Mouse (Mus musculus): ENCODE results near the gene Fsd1. TPM values are rescaled to one million over a fixed set of nuclear protein-coding genes. Genes with fewer than 3 reads are reported as not detected.

The Fsd1 gene
- total and polyA plus RNA-seq, 3 experiments: not detected

GRCm38 (mm10) chr17:56027801-56028441, 41.6 kb downstream of the Fsd1 start:
- Histone ChIP-seq H3K36me3 (ENCODE audit: control insufficient read depth in 1 of 2, insufficient read depth in 2 of 2, low read length in 2 of 2) (peaks cover 15 to 21% of the 10 kb centered on the region in 2 experiments), H3K4me3 (ENCODE audit: control insufficient read depth in 1 of 2, insufficient read depth in 1 of 2, low read depth in 2 of 2, low read length in 2 of 2) (no peak overlapping the region), H3K27ac (ENCODE audit: control insufficient read depth, low read depth, low read length) (no peak overlapping the region), H3K79me2 (ENCODE audit: control insufficient read depth, insufficient read depth, low read length, poor library complexity) (peaks cover 60% of the 10 kb centered on the region), H3K9ac (ENCODE audit: control insufficient read depth, low read depth, low read length, poor library complexity, severe bottlenecking) (no peak overlapping the region), H3K4me1 (ENCODE audit: control insufficient read depth in 1 of 2, insufficient read depth in 2 of 2, low read length in 2 of 2) (peaks cover 18 to 21% of the 10 kb centered on the region in 2 experiments), H3K9me3 (replicated peaks; ENCODE audit: insufficient read depth, low read length) (no peaks in the 10 kb centered on the region), H3K27me3 (ENCODE audit: control insufficient read depth in 1 of 2, insufficient read depth in 2 of 2, low read length in 2 of 2) (no peaks in the 10 kb centered on the region)
- no peak for DNase-seq (ENCODE audit: low read depth, low spot score)
- TF ChIP-seq USF2 (IDR thresholded peaks at IDR 0.05; ENCODE audit: borderline replicate concordance in 1 of 2, insufficient read depth in 1 of 2, low read depth in 1 of 2, low read length in 2 of 2) (no peak), TAL1 (IDR thresholded peaks at IDR 0.05; ENCODE audit: low read length) (no peak), CHD2 (IDR thresholded peaks at IDR 0.05; ENCODE audit: low read length) (no peak), EP300 (IDR thresholded peaks at IDR 0.05; ENCODE audit: low read depth in 1 of 2, low read length in 2 of 2) (no peak), SIN3A (IDR thresholded peaks at IDR 0.05; ENCODE audit: low read length) (no peak)

GRCm38 (mm10) chr17:56030238-56030870, 44.0 kb downstream of the Fsd1 start:
- no peaks in the 10 kb centered on the region for H3K27me3 ChIP-seq (ENCODE audit: control insufficient read depth in 1 of 2, insufficient read depth in 2 of 2, low read length in 2 of 2)
- H3K4me3 ChIP-seq (ENCODE audit: control insufficient read depth in 1 of 2, insufficient read depth in 1 of 2, low read depth in 2 of 2, low read length in 2 of 2): no peak overlapping the region
- DNase-seq (ENCODE audit: low read depth, low spot score): no peak
- H3K9me3 ChIP-seq (replicated peaks; ENCODE audit: insufficient read depth, low read length): no peaks in the 10 kb centered on the region
- no peak for TF ChIP-seq MXI1 (IDR thresholded peaks at IDR 0.05; ENCODE audit: low read depth, low read length)
- TF ChIP-seq RAD21 (IDR thresholded peaks at IDR 0.05; ENCODE audit: low read depth, low read length): no peak
- no peak for TF ChIP-seq MAFK (IDR thresholded peaks at IDR 0.05; ENCODE audit: borderline replicate concordance, low read depth, low read length)
- no peak for TF ChIP-seq POLR2A (IDR thresholded peaks at IDR 0.05; ENCODE audit: control insufficient read depth in 1 of 2, insufficient read depth in 1 of 2, low read depth in 1 of 2, low read length in 2 of 2, poor library complexity in 1 of 2)
- no peak for TF ChIP-seq NRF1 (IDR thresholded peaks at IDR 0.05; ENCODE audit: insufficient read depth, low read depth, low read length, poor library complexity, severe bottlenecking)
- no peak for TF ChIP-seq TAL1 (IDR thresholded peaks at IDR 0.05; ENCODE audit: low read length)
- TF ChIP-seq MEF2A (IDR thresholded peaks at IDR 0.05; ENCODE audit: extremely low read depth, insufficient replicate concordance, low read depth, low read length, poor library complexity, severe bottlenecking): no peak
- no peak for TF ChIP-seq EP300 (IDR thresholded peaks at IDR 0.05; ENCODE audit: low read depth in 1 of 2, low read length in 2 of 2)
- TF ChIP-seq GATA1 (IDR thresholded peaks at IDR 0.05; ENCODE audit: low read depth, low read length): no peak
- peak overlapping the region; percentile 73 for H3K27ac ChIP-seq (ENCODE audit: control insufficient read depth, low read depth, low read length)
- H3K79me2 ChIP-seq (ENCODE audit: control insufficient read depth, insufficient read depth, low read length, poor library complexity): peaks cover 79% of the 10 kb centered on the region
- H3K4me1 ChIP-seq (ENCODE audit: control insufficient read depth in 1 of 2, insufficient read depth in 2 of 2, low read length in 2 of 2): peaks cover 18 to 32% of the 10 kb centered on the region in 2 experiments
- H3K36me3 ChIP-seq (ENCODE audit: control insufficient read depth in 1 of 2, insufficient read depth in 2 of 2, low read length in 2 of 2): peaks cover 15 to 33% of the 10 kb centered on the region in 2 experiments
- H3K9ac ChIP-seq (ENCODE audit: control insufficient read depth, low read depth, low read length, poor library complexity, severe bottlenecking): peak overlapping the region; percentile 41; the same call in 1 of the 2 replicates
